Mouse (Mus musculus) brain, embryonic 14.5 days (tissue): ENCODE measurements around the gene Nrk.

Experiments
- CTCF ChIP-seq: fragments of 200-500 bp; IDR thresholded peaks from 2 replicates; pipeline ENCODE4 v1.5.1; 2012; ENCODE audit warnings: inconsistent platforms, mild to moderate bottlenecking, moderate library complexity, borderline replicate concordance; ENCODE audit not compliant: insufficient read depth, insufficient read length; ENCODE audit errors: extremely low read depth
- POLR2A ChIP-seq: fragments of 200-500 bp; IDR thresholded peaks from 2 replicates; pipeline ENCODE4 v1.6.1; 2012; ENCODE audit warnings: mild to moderate bottlenecking, inconsistent platforms, borderline replicate concordance; ENCODE audit not compliant: poor library complexity, insufficient read depth, insufficient read length, severe bottlenecking; ENCODE audit errors: extremely low read depth

DNA sequence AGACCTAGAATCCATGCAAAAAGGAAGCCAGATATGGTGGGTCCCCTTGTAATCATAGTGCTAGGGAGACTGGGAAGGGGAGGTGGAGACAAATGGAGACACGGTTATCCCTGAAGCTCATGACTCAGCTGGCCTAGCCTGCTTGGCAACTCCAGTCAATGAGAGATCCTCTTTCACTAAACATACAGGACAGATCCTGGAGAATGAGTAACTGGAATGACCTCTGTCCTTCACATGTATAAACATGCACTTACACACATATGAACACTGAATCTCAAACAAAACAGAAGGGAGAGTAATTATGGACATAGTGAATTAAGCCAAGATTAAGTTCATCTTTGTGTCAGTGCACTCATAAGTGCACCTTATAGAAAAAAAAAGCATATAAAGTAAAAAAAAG, 138.9 kb downstream of the Nrk start:
- TF ChIP-seq POLR2A (no peak), CTCF (no peak)
